Mouse (Mus musculus): ENCODE data around the gene Ganab.

The Ganab gene

DNA sequence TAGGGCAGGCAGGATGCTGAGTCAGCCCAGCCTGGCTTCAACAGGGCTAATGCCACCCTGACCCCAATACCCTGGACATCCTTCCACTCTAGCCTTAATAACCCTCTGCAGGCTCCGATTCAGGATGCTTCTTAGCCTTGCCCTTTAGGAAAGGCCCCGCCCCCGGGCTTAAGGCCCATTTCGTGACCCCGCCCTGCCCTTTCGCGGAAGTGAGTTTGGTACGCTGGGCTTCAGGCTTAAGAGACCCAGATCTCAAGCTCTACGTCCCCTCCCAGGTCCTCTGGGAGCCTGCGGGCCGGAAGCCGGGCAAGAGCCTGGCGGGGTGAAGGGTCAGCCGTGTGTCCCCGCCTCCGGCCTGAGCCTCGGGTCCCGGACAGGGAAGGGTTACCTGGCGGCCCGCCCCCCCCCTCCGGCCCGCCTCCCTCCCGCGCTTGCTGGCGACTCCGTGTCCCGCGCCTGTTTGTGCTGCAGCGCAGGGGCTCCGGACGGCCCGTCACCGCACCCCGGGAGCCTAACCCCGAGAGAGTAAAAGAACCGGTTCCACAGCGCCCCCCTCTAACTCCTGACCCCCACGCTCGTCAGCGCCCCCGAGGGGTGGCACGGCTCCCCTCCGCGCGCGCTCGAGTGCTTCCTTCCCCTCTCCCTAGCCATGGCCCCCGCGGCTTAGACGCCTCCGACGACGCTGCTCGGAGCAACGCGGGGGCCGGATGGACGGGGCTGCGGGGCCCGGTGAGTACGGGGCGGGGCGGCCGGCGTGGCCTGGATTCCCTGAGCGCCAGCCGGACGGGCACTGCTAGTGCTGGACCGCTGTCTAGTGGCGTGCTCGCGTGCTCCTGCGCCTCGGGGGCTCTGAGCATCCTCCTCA is 31.6 kb downstream of the Ganab start, which contains the start of the genes Rom1 and Eml3:
TSS of gene Rom1 (minus strand) at position 133 of the 865 bp plus-strand sequence.
TSS of gene Eml3 (plus strand) at position 329 of the 865 bp plus-strand sequence.
- peak; percentile 85 for DNase-seq (ENCODE audit: low read depth)

GRCm38 (mm10) chr19:8930117-8930516 is 32.2 kb downstream of the Ganab start:
- DNase-seq (ENCODE audit: low read depth), result no peak

DNA sequence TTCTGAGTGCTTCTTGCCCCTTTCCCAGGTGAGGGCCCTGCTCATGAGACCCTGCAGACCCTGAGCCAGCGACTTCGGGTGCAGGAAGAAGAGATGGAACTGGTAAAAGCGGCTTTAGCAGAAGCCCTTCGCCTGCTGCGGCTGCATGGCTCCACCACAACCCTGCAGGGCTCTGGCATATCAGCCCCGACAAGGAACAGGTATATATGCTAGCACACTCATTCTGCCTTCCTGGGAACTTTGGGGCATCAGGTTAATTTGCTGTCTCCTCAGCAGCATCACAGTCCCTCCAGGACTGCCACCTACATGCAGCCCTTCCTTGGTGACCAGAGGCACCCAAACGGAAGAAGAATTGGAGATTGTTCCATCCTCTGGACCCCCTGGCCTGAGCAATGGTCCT is 32.9 kb downstream of the Ganab start:
- DNase-seq (ENCODE audit: low read depth), result no peak

DNA sequence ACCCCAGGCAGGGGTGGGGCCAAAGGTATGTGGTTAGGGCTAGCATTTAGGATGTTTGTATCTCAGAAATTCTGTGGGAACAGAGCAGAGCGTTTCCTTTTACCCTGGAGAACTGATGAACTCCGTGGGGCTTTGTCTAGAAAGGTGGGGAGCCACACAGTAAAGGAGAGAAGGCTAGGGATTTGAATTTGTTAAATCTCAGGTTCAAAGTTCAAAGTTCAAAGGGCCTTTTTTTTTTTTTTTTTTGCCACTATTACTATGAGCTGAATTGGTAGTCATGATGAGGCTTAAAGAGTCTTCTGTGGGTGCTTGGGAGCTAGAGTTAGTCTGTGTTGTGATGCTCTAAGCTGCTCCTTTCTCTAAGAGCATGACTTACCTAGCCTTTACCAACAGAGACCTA is 38.9 kb downstream of the Ganab start:
- DNase-seq (ENCODE audit: low read depth), result no peak

DNA sequence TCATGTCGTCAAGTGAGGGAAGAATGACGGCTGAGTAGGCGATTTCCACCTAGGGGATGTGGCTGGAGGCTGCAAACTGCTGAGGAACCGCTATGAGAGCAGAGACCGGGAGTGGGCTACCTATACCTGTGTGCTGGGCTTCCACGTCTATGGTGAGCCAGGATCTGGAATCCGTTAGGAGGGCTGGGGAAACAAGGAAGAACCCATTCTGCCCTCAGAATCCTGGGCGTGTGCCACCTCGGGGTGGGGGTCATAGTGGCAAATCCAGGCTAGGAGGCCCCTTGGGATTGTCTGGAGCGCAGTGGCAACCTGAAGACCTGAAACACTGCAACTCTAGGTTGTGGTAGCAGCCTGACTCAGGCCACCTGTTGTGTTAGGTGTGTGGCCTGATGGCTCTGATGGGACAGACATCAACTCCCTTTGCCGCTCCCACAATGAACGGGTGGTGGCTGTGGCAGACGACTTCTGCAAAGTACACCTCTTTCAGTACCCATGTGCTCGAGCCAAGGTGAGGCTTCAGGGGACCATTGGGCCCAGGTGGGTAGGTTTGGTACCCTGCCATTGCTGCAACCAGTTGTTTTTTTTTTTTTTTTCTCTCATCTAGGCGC is 42.8 kb downstream of the Ganab start:
- no peak for DNase-seq (ENCODE audit: low read depth)

GRCm38 (mm10) chr19:8941136-8941514 is 43.3 kb downstream of the Ganab start:
- no peak for DNase-seq (ENCODE audit: low read depth)

GRCm38 (mm10) chr19:8941515-8942217 is 43.8 kb downstream of the Ganab start, which contains the start of gene Mta2:
Gene Mta2 (plus strand): TSS chr19:8941875.
- DNase-seq (ENCODE audit: low read depth), result peak; percentile 97

DNA sequence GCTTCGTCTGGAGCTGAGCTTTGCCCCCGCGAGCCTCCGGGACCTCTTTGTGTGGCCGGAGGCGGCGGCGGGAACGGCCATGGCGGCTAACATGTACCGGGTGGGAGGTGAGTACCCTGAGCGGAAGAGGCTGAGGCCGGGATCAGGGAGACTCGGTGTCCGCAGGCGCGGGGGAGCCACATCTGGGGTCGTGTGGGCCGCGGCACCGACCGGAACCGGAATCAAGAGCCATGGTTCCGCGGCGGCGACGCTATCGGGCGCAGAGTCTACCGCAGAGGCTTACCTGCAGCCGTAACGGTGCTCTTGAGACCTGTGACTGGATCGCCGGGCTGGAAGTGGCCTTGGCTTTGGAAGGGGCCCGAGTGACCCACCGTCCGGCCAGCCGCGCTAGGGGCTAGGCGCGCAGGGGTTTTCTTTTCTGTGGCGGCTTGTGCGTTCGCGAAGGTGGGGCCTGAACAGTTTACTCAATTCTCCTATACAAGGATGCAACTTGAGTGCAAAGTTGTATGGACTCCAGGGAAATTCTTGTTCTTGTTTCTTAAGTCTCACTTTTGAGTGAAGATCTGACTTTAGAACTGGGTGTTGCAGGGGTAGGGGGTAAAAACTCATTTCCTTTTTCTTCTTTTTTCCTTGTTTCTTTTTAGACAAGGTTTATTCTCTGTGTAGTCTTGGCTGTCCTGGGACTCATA is 44.5 kb downstream of the Ganab start:
- no peak for DNase-seq (ENCODE audit: low read depth)

DNA sequence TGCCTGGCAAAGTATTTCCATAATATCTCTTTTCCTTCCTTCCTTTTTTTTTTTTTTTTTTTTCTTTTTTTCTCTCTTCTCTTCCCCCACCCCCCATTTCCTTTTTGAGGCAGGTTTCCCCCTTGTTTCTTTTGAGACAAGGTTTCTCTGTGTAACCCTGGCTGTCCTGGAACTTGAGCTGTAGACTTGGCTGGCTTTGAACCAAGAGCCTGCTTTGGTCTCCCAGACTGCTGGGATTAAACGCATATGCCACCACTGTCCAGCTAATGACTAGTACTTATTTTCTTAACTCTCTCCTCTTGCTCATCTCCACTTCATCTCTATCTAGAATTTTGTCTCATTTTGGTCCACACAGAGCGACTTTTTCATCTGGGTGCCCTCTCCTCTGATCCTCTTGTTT is 45.2 kb downstream of the Ganab start:
- DNase-seq (ENCODE audit: low read depth), result no peak

- DNase-seq (ENCODE audit: low read depth), result no peak
These were observed 46.2 kb downstream of the Ganab start for GRCm38 (mm10) chr19:8944062-8944461.

- DNase-seq (ENCODE audit: low read depth), result no peak
These were observed 46.9 kb downstream of the Ganab start for GRCm38 (mm10) chr19:8944750-8945149.

DNA sequence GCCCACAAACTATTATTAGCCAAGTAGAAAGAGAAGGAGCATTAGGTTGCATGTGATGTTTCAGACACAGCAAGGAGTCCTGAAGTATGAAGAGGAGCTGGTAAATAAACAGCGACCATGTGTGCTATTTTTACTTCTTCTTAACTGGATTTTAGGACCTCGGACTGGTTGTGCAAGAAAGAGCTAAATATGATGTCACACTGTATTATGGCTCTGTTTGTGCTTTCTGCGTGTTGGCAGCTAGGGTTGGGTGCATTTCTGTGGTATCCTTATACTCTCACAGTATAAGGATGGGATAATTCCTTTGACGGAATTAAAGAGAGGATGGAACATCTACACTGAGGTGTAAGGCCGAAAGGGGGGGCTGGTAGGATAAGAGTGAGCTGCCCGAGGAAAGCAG is 47.4 kb downstream of the Ganab start:
- no peak for DNase-seq (ENCODE audit: low read depth)

DNA sequence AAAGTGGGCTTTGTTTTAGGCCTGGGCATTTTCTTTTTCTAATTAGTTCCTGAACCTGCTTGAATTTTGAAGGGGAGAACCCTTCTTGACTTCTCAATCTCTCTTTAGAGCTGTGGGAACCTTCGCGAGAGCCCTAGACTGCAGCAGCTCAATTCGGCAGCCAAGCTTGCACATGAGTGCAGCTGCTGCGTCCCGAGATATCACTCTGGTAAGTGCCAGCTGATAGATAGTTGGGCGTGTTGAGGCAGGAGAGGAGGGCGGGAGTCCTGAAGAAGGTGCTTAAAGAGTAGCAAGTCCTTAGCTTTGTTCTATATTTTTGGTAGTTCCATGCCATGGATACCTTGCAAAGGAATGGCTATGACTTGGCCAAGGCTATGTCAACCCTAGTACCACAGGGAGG is 49.1 kb downstream of the Ganab start:
- no peak for DNase-seq (ENCODE audit: low read depth)

- DNase-seq (ENCODE audit: low read depth), result no peak
These were observed 52.3 kb downstream of the Ganab start for GRCm38 (mm10) chr19:8950190-8950589.

DNA sequence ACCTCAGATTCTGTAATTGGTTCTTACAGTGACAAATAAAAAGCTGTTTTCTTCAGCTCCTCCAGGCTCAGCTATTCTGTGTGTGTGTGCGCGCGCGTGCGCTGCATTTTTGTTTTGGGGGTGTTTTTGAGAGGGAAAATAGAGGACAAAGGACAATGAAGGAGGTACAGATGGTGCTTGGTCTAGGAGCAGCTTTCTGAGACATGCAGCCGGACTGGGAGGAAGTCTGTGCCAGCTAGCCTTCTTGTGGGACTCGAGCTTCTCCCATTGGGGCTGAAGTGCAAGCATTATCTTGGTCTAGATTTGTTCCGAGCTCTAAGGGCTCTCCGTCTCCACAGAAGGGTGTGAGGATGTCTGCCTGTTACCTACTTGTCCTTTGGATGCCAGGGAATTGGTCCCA is 54.4 kb downstream of the Ganab start:
- no peak for DNase-seq (ENCODE audit: low read depth)

GRCm38 (mm10) chr19:8953135-8954039 is 55.5 kb downstream of the Ganab start, which contains the start of gene Tut1:
Gene Tut1 (plus strand): TSS chr19:8953847.
- DNase-seq (ENCODE audit: low read depth), result peak; percentile 97

- DNase-seq (ENCODE audit: low read depth), result peak; percentile 27
These were observed 56.3 kb downstream of the Ganab start for GRCm38 (mm10) chr19:8954171-8954570.

GRCm38 (mm10) chr19:8962256-8962655 is 64.4 kb downstream of the Ganab start:
- DNase-seq (ENCODE audit: low read depth), result no peak

DNA sequence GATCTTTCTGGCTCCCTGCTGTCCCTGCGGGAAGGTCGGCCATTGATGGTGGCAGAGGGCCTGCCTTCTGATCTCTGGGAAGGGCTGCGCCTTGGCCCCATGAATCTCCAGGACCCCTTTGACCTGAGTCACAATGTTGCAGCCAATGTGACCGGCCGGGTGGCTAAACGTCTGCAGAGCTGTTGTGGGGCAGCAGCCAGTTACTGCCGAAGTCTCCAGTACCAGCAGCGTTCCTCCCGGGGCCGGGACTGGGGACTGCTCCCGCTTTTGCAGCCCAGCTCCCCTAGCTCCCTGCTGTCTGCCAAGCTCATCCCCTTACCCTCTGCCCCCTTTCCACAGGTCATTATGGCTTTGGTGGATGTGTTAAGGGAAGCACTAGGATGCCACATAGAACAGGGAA is 67.2 kb downstream of the Ganab start:
- DNase-seq (ENCODE audit: low read depth), result no peak

- no peak for DNase-seq (ENCODE audit: low read depth)
These were observed 67.9 kb downstream of the Ganab start for GRCm38 (mm10) chr19:8965771-8966170.

DNA sequence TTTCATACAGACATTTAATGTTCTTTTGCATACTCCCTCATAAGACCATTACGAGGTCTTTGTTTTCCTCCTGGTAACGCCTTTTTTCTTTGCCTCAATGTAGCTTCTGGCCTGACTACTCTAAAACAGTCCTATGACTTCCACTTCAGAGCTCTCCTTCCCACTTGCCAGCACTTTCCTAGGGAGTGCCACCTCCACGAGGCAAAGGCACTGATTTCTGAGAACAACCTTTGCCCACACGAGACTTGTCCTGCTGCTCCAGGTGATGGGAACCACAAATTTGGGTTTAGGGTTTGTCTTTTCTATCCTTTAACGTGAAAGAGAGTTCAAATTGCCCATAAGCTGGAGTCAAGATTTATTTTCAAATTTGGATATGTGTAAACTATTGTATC is 68.3 kb downstream of the Ganab start:
- no peak for DNase-seq (ENCODE audit: low read depth)
